Mouse (Mus musculus) limb, embryonic 12.5 days (tissue): ENCODE measurements around the gene Tax1bp3. TPM values are rescaled to one million over a fixed set of nuclear protein-coding genes. Genes with fewer than 3 reads are reported as not detected.

Experiments used
- ATAC-seq: fragments of 200-750 bp; cut with Nextera tagmentation; 2 replicates; pipeline ENCODE4 v1.8.0; 2017; ENCODE audit warnings: low read depth, moderate TSS enrichment; ENCODE audit not compliant: insufficient number of reproducible peaks, insufficient read depth, low FRiP score, low TSS enrichment
- H3K27ac ChIP-seq: fragments of 300-500 bp; sonication (generic); 2 replicates; pipeline ENCODE4 v1.5.1; 2016; ENCODE audit warnings: mild to moderate bottlenecking, moderate library complexity
- H3K27me3 ChIP-seq: fragments of 300-500 bp; sonication (generic); 2 replicates; pipeline ENCODE4 v1.6.1; 2016; ENCODE audit warnings: mild to moderate bottlenecking, moderate library complexity
- H3K36me3 ChIP-seq: fragments of 300-500 bp; sonication (generic); 2 replicates; pipeline ENCODE4 v1.6.1; 2016; ENCODE audit warnings: mild to moderate bottlenecking, moderate library complexity
- H3K4me1 ChIP-seq: fragments of 300-500 bp; sonication (generic); replicated peaks from 2 replicates; pipeline ENCODE4 v1.6.1; 2016
- H3K4me2 ChIP-seq: fragments of 300-500 bp; sonication (generic); 2 replicates; pipeline ENCODE4 v1.6.1; 2016; ENCODE audit warnings: mild to moderate bottlenecking, moderate library complexity
- H3K4me3 ChIP-seq: fragments of 300-500 bp; sonication (generic); replicated peaks from 2 replicates; pipeline ENCODE4 v1.5.1; 2016; ENCODE audit warnings: mild to moderate bottlenecking
- H3K9ac ChIP-seq: fragments of 300-500 bp; sonication (generic); replicated peaks from 2 replicates; pipeline ENCODE4 v1.6.1; 2016; ENCODE audit warnings: mild to moderate bottlenecking, moderate library complexity
- H3K9me3 ChIP-seq: fragments of 300-500 bp; sonication (generic); 2 replicates; pipeline ENCODE4 v1.6.1; 2016; ENCODE audit warnings: mild to moderate bottlenecking, moderate library complexity
- WGBS: fragments of 180-500 bp; shearing (Covaris S2); methylation state at CpG from one replicate; pipeline ENCODE4 v1.1.7; 2016; 5-methylcytosine and 5-hydroxymethylcytosine counted together
- polyA plus RNA-seq: library from polyadenylated mRNA; unstranded; fragments of >200 nt; fragmentation: Nextera tagmentation; extraction: Ambion mirVana; gene quantifications from 2 replicates; pipeline ENCODE4 v1.2.1, GENCODE M21; 2016

Tax1bp3 gene
- polyA plus RNA-seq, 1 experiment from 2014 or later, result 215 TPM

DNA sequence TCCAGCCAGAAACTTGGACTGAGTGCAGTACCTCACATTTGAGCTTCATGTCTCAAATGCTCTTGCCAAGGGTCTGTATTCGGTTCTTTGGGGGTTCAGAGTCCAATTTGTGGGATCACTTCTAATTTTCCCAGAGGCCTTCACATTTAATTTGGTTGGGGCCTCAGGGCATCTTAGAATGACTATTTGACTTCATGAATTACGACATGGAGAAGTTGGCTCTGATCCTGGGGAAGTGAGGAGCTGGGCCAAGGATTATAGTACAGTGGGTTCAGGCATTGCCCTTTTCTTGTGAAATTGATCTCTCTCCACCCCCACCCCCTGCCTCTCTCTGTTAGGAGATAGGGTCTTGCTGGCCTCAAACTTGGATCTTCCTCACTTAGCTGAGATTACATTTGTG, 24.1 kb downstream of the Tax1bp3 start:
- Histone ChIP-seq H3K4me1 (peaks cover 15% of the 10 kb centered on the region), H3K9me3 (no peaks in the 10 kb centered on the region), H3K9ac (no peak overlapping the region), H3K27me3 (peaks cover 7% of the 10 kb centered on the region; the same call in 1 of the 2 replicates), H3K4me2 (no peak overlapping the region), H3K36me3 (no peaks in the 10 kb centered on the region), H3K4me3 (no peak overlapping the region), H3K27ac (no peak overlapping the region)
- WGBS, result 75% methylated on average over 2 of the region's 2 CpGs
- no peak for ATAC-seq

GRCm38 (mm10) chr11:73201597-73201996, 24.7 kb downstream of the Tax1bp3 start:
- H3K27me3 ChIP-seq, result peaks cover 7% of the 10 kb centered on the region; the same call in 1 of the 2 replicates
- H3K9me3 ChIP-seq, result no peaks in the 10 kb centered on the region
- H3K4me2 ChIP-seq, result no peak overlapping the region
- WGBS, result 42% methylated on average over 4 of the region's 4 CpGs
- ATAC-seq, result no peak
- H3K4me3 ChIP-seq, result no peak overlapping the region
- peaks cover 15% of the 10 kb centered on the region for H3K4me1 ChIP-seq
- no peaks in the 10 kb centered on the region for H3K36me3 ChIP-seq
- no peak overlapping the region for H3K9ac ChIP-seq
- H3K27ac ChIP-seq, result no peak overlapping the region

GRCm38 (mm10) chr11:73203895-73204294, 27.0 kb downstream of the Tax1bp3 start:
- Histone ChIP-seq H3K4me1 (peaks cover 5% of the 10 kb centered on the region; the same call in 1 of the 2 replicates), H3K9ac (no peak overlapping the region), H3K4me2 (no peak overlapping the region), H3K9me3 (no peaks in the 10 kb centered on the region), H3K27me3 (peaks cover 7% of the 10 kb centered on the region; the same call in 1 of the 2 replicates), H3K4me3 (no peak overlapping the region), H3K27ac (no peak overlapping the region), H3K36me3 (no peaks in the 10 kb centered on the region)
- 88% methylated on average over 8 of the region's 8 CpGs for WGBS
- no peak for ATAC-seq

- H3K27ac ChIP-seq, result no peak overlapping the region
- no peak overlapping the region for H3K9ac ChIP-seq
- no peaks in the 10 kb centered on the region for H3K9me3 ChIP-seq
- H3K4me2 ChIP-seq, result no peak overlapping the region
- ATAC-seq, result no peak
- H3K4me3 ChIP-seq, result no peak overlapping the region
- H3K4me1 ChIP-seq, result no peaks in the 10 kb centered on the region
- H3K27me3 ChIP-seq, result peaks cover under 1% of the 10 kb centered on the region; the same call in 1 of the 2 replicates
- WGBS, result 69% methylated on average over 7 of the region's 7 CpGs
- H3K36me3 ChIP-seq, result no peaks in the 10 kb centered on the region
Measured at GRCm38 (mm10) chr11:73205194-73205593, 28.3 kb downstream of the Tax1bp3 start.

GRCm38 (mm10) chr11:73207621-73208020, 30.7 kb downstream of the Tax1bp3 start:
- no peak overlapping the region for H3K9ac ChIP-seq
- H3K4me3 ChIP-seq, result no peak overlapping the region
- H3K4me2 ChIP-seq, result no peak overlapping the region
- H3K27ac ChIP-seq, result no peak overlapping the region
- H3K36me3 ChIP-seq, result no peaks in the 10 kb centered on the region
- no peaks in the 10 kb centered on the region for H3K9me3 ChIP-seq
- no peaks in the 10 kb centered on the region for H3K27me3 ChIP-seq
- ATAC-seq, result no peak
- no peaks in the 10 kb centered on the region for H3K4me1 ChIP-seq
- 78% methylated on average over 2 of the region's 2 CpGs for WGBS

DNA sequence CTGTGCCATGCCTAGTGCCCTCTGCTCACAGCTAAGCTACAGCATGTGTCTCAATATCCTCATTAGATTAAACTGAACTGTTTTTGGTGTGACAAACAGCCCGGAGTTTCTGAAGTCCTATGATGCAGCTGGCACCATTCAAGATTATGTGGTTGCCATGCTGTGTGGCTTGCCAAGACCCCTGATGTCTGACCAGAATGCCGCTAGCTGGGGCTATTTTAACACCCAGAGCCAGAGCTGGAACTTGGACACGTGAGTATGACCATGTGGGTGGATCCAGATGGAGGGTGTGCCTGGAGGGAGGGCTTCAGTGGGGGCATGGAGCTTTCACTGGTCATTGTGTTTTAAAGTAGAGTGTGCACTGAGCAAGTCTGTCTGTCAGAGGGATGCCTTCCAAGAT, 37.1 kb downstream of the Tax1bp3 start:
- Histone ChIP-seq H3K27ac (no peak overlapping the region), H3K9me3 (no peaks in the 10 kb centered on the region)

GRCm38 (mm10) chr11:73219671-73220070, 42.8 kb downstream of the Tax1bp3 start:
- Histone ChIP-seq H3K4me1 (no peaks in the 10 kb centered on the region), H3K27me3 (no peaks in the 10 kb centered on the region), H3K9ac (no peak overlapping the region), H3K36me3 (no peaks in the 10 kb centered on the region), H3K27ac (no peak overlapping the region), H3K4me3 (no peak overlapping the region), H3K4me2 (no peak overlapping the region), H3K9me3 (no peaks in the 10 kb centered on the region)
- 54% methylated on average over 2 of the region's 2 CpGs for whole genome bisulfite sequencing
- ATAC-seq, result no peak

More for the DNA sequence above, 37.1 kb downstream of the Tax1bp3 start:
- 79% methylated on average over 3 of the region's 3 CpGs for WGBS
- no peak for ATAC-seq
- H3K4me3 ChIP-seq, result no peak overlapping the region
- H3K9ac ChIP-seq, result no peak overlapping the region
- H3K27me3 ChIP-seq, result no peaks in the 10 kb centered on the region
- no peak overlapping the region for H3K4me2 ChIP-seq
- no peaks in the 10 kb centered on the region for H3K4me1 ChIP-seq
- H3K36me3 ChIP-seq, result no peaks in the 10 kb centered on the region

DNA sequence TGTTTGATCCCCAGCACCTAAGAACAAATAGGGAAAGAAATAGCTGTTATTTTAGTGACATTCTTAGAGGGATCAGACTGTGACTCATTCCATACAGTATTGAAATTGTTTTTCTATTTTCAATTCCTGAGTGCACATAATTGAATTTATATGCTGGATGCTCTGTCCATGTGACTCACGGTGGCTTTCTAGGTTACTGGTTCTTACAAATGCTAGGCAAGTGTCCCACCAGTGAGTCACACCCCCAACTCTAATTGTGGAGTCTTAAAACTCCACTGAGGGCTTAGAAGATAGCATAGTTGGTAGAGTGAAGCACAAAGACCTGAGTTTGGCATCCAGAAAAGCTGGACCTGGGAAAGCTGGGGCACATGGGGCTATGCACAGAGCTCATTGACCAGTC, 43.8 kb downstream of the Tax1bp3 start:
- no peaks in the 10 kb centered on the region for H3K36me3 ChIP-seq
- no peak for ATAC-seq
- H3K9ac ChIP-seq, result no peak overlapping the region
- H3K4me2 ChIP-seq, result no peak overlapping the region
- H3K4me1 ChIP-seq, result no peaks in the 10 kb centered on the region
- no peak overlapping the region for H3K4me3 ChIP-seq
- no peaks in the 10 kb centered on the region for H3K27me3 ChIP-seq
- 84% methylated on average over 1 of the region's 1 CpGs for WGBS
- no peaks in the 10 kb centered on the region for H3K9me3 ChIP-seq
- H3K27ac ChIP-seq, result no peak overlapping the region

- Histone ChIP-seq H3K9ac (no peak overlapping the region), H3K9me3 (no peaks in the 10 kb centered on the region), H3K27me3 (no peaks in the 10 kb centered on the region), H3K27ac (no peak overlapping the region), H3K4me3 (no peak overlapping the region), H3K4me2 (no peak overlapping the region), H3K4me1 (no peaks in the 10 kb centered on the region), H3K36me3 (no peaks in the 10 kb centered on the region)
- 36% methylated on average over 5 of the region's 5 CpGs for WGBS
- ATAC-seq, result no peak
Measured at GRCm38 (mm10) chr11:73222846-73223245, 46.0 kb downstream of the Tax1bp3 start.

GRCm38 (mm10) chr11:73223966-73224365, 47.1 kb downstream of the Tax1bp3 start:
- Histone ChIP-seq H3K9ac (no peak overlapping the region), H3K27ac (no peak overlapping the region), H3K4me1 (no peaks in the 10 kb centered on the region), H3K4me2 (no peak overlapping the region), H3K27me3 (no peaks in the 10 kb centered on the region), H3K36me3 (no peaks in the 10 kb centered on the region), H3K9me3 (peaks cover 4% of the 10 kb centered on the region), H3K4me3 (no peak overlapping the region)
- no peak for ATAC-seq
- WGBS, result 81% methylated on average over 2 of the region's 2 CpGs

- no peaks in the 10 kb centered on the region for H3K4me1 ChIP-seq
- H3K4me2 ChIP-seq, result no peak overlapping the region
- whole genome bisulfite sequencing, result 89% methylated on average over 6 of the region's 6 CpGs
Measured at GRCm38 (mm10) chr11:73225856-73226255, 49.0 kb downstream of the Tax1bp3 start.

DNA sequence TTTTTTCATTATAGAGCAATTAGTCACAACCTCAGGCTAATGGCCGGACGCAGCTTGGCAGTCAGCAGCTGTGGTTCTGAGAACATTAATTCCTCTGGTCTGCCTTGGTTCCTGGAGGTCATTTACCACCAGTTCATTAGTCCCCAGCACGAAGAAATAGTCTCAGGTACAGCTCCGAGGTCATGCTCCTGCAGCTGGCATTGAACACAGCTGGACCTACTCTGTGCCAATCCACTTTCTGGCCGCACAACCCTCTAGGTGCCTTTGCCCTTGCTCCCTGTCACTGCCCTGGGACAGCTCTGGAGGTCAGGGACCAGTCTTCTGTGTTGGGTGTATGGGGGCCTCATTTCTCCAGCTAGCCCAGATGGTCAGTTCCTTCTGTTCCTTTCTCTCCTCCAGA, 52.0 kb downstream of the Tax1bp3 start:
- peaks cover 8% of the 10 kb centered on the region for H3K9me3 ChIP-seq
- no peak overlapping the region for H3K9ac ChIP-seq
- no peaks in the 10 kb centered on the region for H3K4me1 ChIP-seq
- no peak overlapping the region for H3K4me2 ChIP-seq
- ATAC-seq, result no peak
- H3K36me3 ChIP-seq, result no peaks in the 10 kb centered on the region
- no peaks in the 10 kb centered on the region for H3K27me3 ChIP-seq
- 69% methylated on average over 5 of the region's 5 CpGs for WGBS
- no peak overlapping the region for H3K4me3 ChIP-seq
- no peak overlapping the region for H3K27ac ChIP-seq

More at GRCm38 (mm10) chr11:73225856-73226255, 49.0 kb downstream of the Tax1bp3 start:
- H3K9me3 ChIP-seq, result peaks cover 8% of the 10 kb centered on the region
- H3K4me3 ChIP-seq, result no peak overlapping the region
- no peaks in the 10 kb centered on the region for H3K36me3 ChIP-seq
- H3K9ac ChIP-seq, result no peak overlapping the region
- H3K27ac ChIP-seq, result no peak overlapping the region
- no peak for ATAC-seq
- no peaks in the 10 kb centered on the region for H3K27me3 ChIP-seq
